Mouse (Mus musculus) MEL (cell line): ENCODE data around the gene Fxr2. TPM values are rescaled to one million over a fixed set of nuclear protein-coding genes. Genes with fewer than 3 reads are reported as not detected.

Experiments used
- DNase-seq: peaks from one replicate; pipeline ENCODE4 v3.0.0; 2011; ENCODE audit warnings: low read depth, low spot score
- H3K27ac ChIP-seq: 2 replicates; pipeline ENCODE4 v1.5.1; 2012; ENCODE audit warnings: low read depth, mild to moderate bottlenecking, control low read depth, low read length, moderate library complexity; ENCODE audit not compliant: control insufficient read depth
- H3K27me3 ChIP-seq, 2 experiments: fragments of 150-350 bp in 1 of 2; sonication (generic) in 1 of 2; 2 replicates each; pipeline ENCODE4 v1.6.1; 2012; ENCODE audit warnings: low read length in 2 of 2, mild to moderate bottlenecking in 2 of 2, improper control_type of control experiment in 1 of 2, moderate library complexity in 1 of 2; ENCODE audit not compliant: insufficient read depth in 2 of 2, control insufficient read depth in 1 of 2
- H3K36me3 ChIP-seq, 2 experiments: 2 replicates each; pipeline ENCODE4 v1.6.1; 2012 to 2014; ENCODE audit warnings: low read length in 2 of 2, improper control_type of control experiment in 1 of 2, inconsistent platforms in 1 of 2, mild to moderate bottlenecking in 1 of 2; ENCODE audit not compliant: insufficient read depth in 2 of 2, control insufficient read depth in 1 of 2
- H3K4me1 ChIP-seq, 2 experiments: fragments of 150-350 bp in 1 of 2; sonication (generic) in 1 of 2; 2 replicates each; pipeline ENCODE4 v1.6.1; 2012; ENCODE audit warnings: low read length in 2 of 2, improper control_type of control experiment in 1 of 2, mild to moderate bottlenecking in 1 of 2; ENCODE audit not compliant: insufficient read depth in 2 of 2, control insufficient read depth in 1 of 2
- H3K4me3 ChIP-seq, 2 experiments: fragments of 150-350 bp in 1 of 2; sonication (generic) in 1 of 2; 2 replicates each; pipeline ENCODE4 v1.5.1; 2012; ENCODE audit warnings: low read depth in 2 of 2, low read length in 2 of 2, mild to moderate bottlenecking in 2 of 2, moderate library complexity in 2 of 2, control low read depth in 1 of 2, improper control_type of control experiment in 1 of 2; ENCODE audit not compliant: control insufficient read depth in 1 of 2, insufficient read depth in 1 of 2
- H3K79me2 ChIP-seq: 2 replicates; pipeline ENCODE4 v1.6.1; 2012; ENCODE audit warnings: mild to moderate bottlenecking, low read length, moderate library complexity; ENCODE audit not compliant: control insufficient read depth, poor library complexity, insufficient read depth
- H3K9ac ChIP-seq: 2 replicates; pipeline ENCODE4 v1.6.1; 2012; ENCODE audit warnings: low read depth, mild to moderate bottlenecking, control low read depth, low read length, moderate library complexity; ENCODE audit not compliant: control insufficient read depth, poor library complexity, severe bottlenecking
- H3K9me3 ChIP-seq: fragments of 150-350 bp; sonication (generic); replicated peaks from 2 replicates; pipeline ENCODE4 v1.6.1; 2012; ENCODE audit warnings: mild to moderate bottlenecking, low read length, improper control_type of control experiment, moderate library complexity; ENCODE audit not compliant: insufficient read depth
- BHLHE40 ChIP-seq: IDR thresholded peaks from 2 replicates; pipeline ENCODE4 v1.6.1; 2012; ENCODE audit warnings: low read depth, mild to moderate bottlenecking, inconsistent platforms, low read length, improper control_type of control experiment, borderline replicate concordance
- CHD1 ChIP-seq: IDR thresholded peaks from 2 replicates; pipeline ENCODE4 v1.6.1; 2012; ENCODE audit warnings: low read depth, mild to moderate bottlenecking, inconsistent platforms, low read length, improper control_type of control experiment
- CTCF ChIP-seq, 3 experiments: IDR thresholded peaks in 2 of 3; conservative IDR thresholded peaks in 1 of 3; 2 replicates each; pipeline ENCODE4 v1.5.1; 2011 to 2012; ENCODE audit warnings: low read length in 3 of 3, low read depth in 2 of 3, mild to moderate bottlenecking in 2 of 3, improper control_type of control experiment in 1 of 3, inconsistent platforms in 1 of 3, mixed read lengths in 1 of 3, moderate library complexity in 1 of 3; ENCODE audit not compliant: control insufficient read depth in 1 of 3, insufficient read depth in 1 of 3, poor library complexity in 1 of 3, severe bottlenecking in 1 of 3
- E2F4 ChIP-seq: IDR thresholded peaks from 2 replicates; pipeline ENCODE4 v1.6.1; 2011; ENCODE audit warnings: low read depth, low read length, improper control_type of control experiment, borderline replicate concordance
- ELF1 ChIP-seq: IDR thresholded peaks from 2 replicates; pipeline ENCODE4 v1.6.1; 2014; ENCODE audit warnings: low read depth, mild to moderate bottlenecking, inconsistent platforms, low read length, improper control_type of control experiment, moderate library complexity
- EP300 ChIP-seq, 2 experiments: IDR thresholded peaks; 2 replicates each; pipeline ENCODE4 v1.6.1; 2011; ENCODE audit warnings: improper control_type of control experiment in 2 of 2, low read length in 2 of 2, low read depth in 1 of 2, mild to moderate bottlenecking in 1 of 2
- ETS1 ChIP-seq: IDR thresholded peaks from 2 replicates; pipeline ENCODE4 v1.6.1; 2012; ENCODE audit warnings: low read depth, mild to moderate bottlenecking, inconsistent platforms, low read length, improper control_type of control experiment, moderate library complexity
- GATA1 ChIP-seq: IDR thresholded peaks from 2 replicates; pipeline ENCODE4 v1.6.1; 2011; ENCODE audit warnings: low read depth, low read length, improper control_type of control experiment
- HCFC1 ChIP-seq: IDR thresholded peaks from 2 replicates; pipeline ENCODE4 v1.6.1; 2012; ENCODE audit warnings: low read depth, mild to moderate bottlenecking, inconsistent platforms, low read length, improper control_type of control experiment, moderate library complexity
- MAFK ChIP-seq: IDR thresholded peaks from 2 replicates; pipeline ENCODE4 v1.6.1; 2011; ENCODE audit warnings: low read depth, mild to moderate bottlenecking, low read length, improper control_type of control experiment, borderline replicate concordance
- MAX ChIP-seq: IDR thresholded peaks from 2 replicates; pipeline ENCODE4 v1.6.1; 2011; ENCODE audit warnings: low read length, improper control_type of control experiment
- MAZ ChIP-seq: IDR thresholded peaks from 2 replicates; pipeline ENCODE4 v1.6.1; 2012; ENCODE audit warnings: low read depth, mild to moderate bottlenecking, inconsistent platforms, low read length, improper control_type of control experiment
- MEF2A ChIP-seq: IDR thresholded peaks from 2 replicates; pipeline ENCODE4 v1.6.1; 2014; ENCODE audit warnings: low read depth, mild to moderate bottlenecking, inconsistent platforms, low read length, improper control_type of control experiment; ENCODE audit not compliant: poor library complexity, insufficient replicate concordance, severe bottlenecking; ENCODE audit errors: extremely low read depth
- MXI1 ChIP-seq: IDR thresholded peaks from 2 replicates; pipeline ENCODE4 v1.6.1; 2011; ENCODE audit warnings: mild to moderate bottlenecking, low read depth, low read length, improper control_type of control experiment
- MYB ChIP-seq: IDR thresholded peaks from 2 replicates; pipeline ENCODE4 v1.6.1; 2011; ENCODE audit warnings: mild to moderate bottlenecking, low read depth, low read length, improper control_type of control experiment
- MYC ChIP-seq: IDR thresholded peaks from 2 replicates; pipeline ENCODE4 v1.6.1; 2011; ENCODE audit warnings: low read depth, mild to moderate bottlenecking, low read length, improper control_type of control experiment, moderate library complexity
- NELFE ChIP-seq: IDR thresholded peaks from 2 replicates; pipeline ENCODE4 v1.6.1; 2011; ENCODE audit warnings: low read depth, low read length, improper control_type of control experiment
- POLR2A ChIP-seq, 2 experiments: IDR thresholded peaks; 2 replicates each; pipeline ENCODE4 v1.6.1; 2011 to 2012; ENCODE audit warnings: low read length in 2 of 2, mild to moderate bottlenecking in 2 of 2, control low read depth in 1 of 2, improper control_type of control experiment in 1 of 2, low read depth in 1 of 2, moderate library complexity in 1 of 2; ENCODE audit not compliant: control insufficient read depth in 1 of 2, insufficient read depth in 1 of 2, poor library complexity in 1 of 2
- POLR2AphosphoS2 ChIP-seq: IDR thresholded peaks from 2 replicates; pipeline ENCODE4 v1.6.1; 2011; ENCODE audit warnings: low read length, improper control_type of control experiment
- POLR2AphosphoS5 ChIP-seq: IDR thresholded peaks from 2 replicates; pipeline ENCODE4 v1.6.1; 2012; ENCODE audit warnings: low read depth, borderline replicate concordance, mild to moderate bottlenecking, inconsistent platforms, low read length, moderate library complexity, mixed read lengths
- RAD21 ChIP-seq: IDR thresholded peaks from 2 replicates; pipeline ENCODE4 v1.6.1; 2011; ENCODE audit warnings: mild to moderate bottlenecking, low read depth, low read length, improper control_type of control experiment
- RCOR1 ChIP-seq: IDR thresholded peaks from 2 replicates; pipeline ENCODE4 v1.6.1; 2012; ENCODE audit warnings: low read depth, mild to moderate bottlenecking, inconsistent platforms, low read length, improper control_type of control experiment
- SIN3A ChIP-seq: IDR thresholded peaks from 2 replicates; pipeline ENCODE4 v1.6.1; 2012; ENCODE audit warnings: low read length, improper control_type of control experiment, inconsistent platforms
- SMC3 ChIP-seq: IDR thresholded peaks from 2 replicates; pipeline ENCODE4 v1.6.1; 2011; ENCODE audit warnings: low read depth, low read length, improper control_type of control experiment
- TBP ChIP-seq: IDR thresholded peaks from 2 replicates; pipeline ENCODE4 v1.8.0; 2011; ENCODE audit warnings: low read depth, low read length, improper control_type of control experiment
- TCF12 ChIP-seq: IDR thresholded peaks from 2 replicates; pipeline ENCODE4 v1.6.1; 2014; ENCODE audit warnings: low read depth, mild to moderate bottlenecking, inconsistent platforms, low read length, improper control_type of control experiment, moderate library complexity
- UBTF ChIP-seq: IDR thresholded peaks from 2 replicates; pipeline ENCODE4 v1.6.1; 2012; ENCODE audit warnings: low read depth, mild to moderate bottlenecking, inconsistent platforms, low read length, improper control_type of control experiment, moderate library complexity, borderline replicate concordance; ENCODE audit not compliant: insufficient read depth
- USF1 ChIP-seq: IDR thresholded peaks from 2 replicates; pipeline ENCODE4 v1.6.1; 2014; ENCODE audit warnings: low read depth, mild to moderate bottlenecking, inconsistent platforms, low read length, improper control_type of control experiment, moderate library complexity
- ZC3H11A ChIP-seq: IDR thresholded peaks from 2 replicates; pipeline ENCODE4 v1.6.1; 2012; ENCODE audit warnings: low read depth, mild to moderate bottlenecking, inconsistent platforms, low read length, improper control_type of control experiment
- ZMIZ1 ChIP-seq: IDR thresholded peaks from 2 replicates; pipeline ENCODE4 v1.6.1; 2012; ENCODE audit warnings: low read depth, mild to moderate bottlenecking, inconsistent platforms, low read length, improper control_type of control experiment, moderate library complexity
- ZNF384 ChIP-seq: IDR thresholded peaks from 2 replicates; pipeline ENCODE4 v1.6.1; 2012; ENCODE audit warnings: low read depth, mild to moderate bottlenecking, inconsistent platforms, low read length, improper control_type of control experiment
- polyA plus RNA-seq, 2 experiments: library from polyadenylated mRNA; stranded (reverse) in 1 of 2; unstranded in 1 of 2; fragments of >175 nt in 1 of 2; fragments of >200 nt in 1 of 2; gene quantifications; 2 replicates each; pipeline versions ENCODE4 v1.2.1 to v1.2.4; 2012; ENCODE audit warnings: low replicate concordance in 2 of 2, low read depth in 1 of 2; ENCODE audit not compliant: insufficient read length in 2 of 2, insufficient read depth in 1 of 2, missing spikeins in 1 of 2
- total RNA-seq: library from RNA; depleted of rRNA; stranded (reverse); fragments of 300-350 nt; gene quantifications from 2 replicates; pipeline ENCODE4 v1.2.3, GENCODE M21; 2012

The Fxr2 gene
- total and polyA plus RNA-seq, 3 experiments, result 95.1 to 97.6 TPM; not detected in 1

- H3K9ac ChIP-seq, result peak overlapping the region; percentile 66
- TF ChIP-seq BHLHE40 (no peak), SIN3A (no peak), MXI1 (0 out of 2 replicates have a peak, but pooled peaks have one; percentile 34), MAZ (peak; percentile 55), ZMIZ1 (0 out of 2 replicates have a peak, but pooled peaks have one; percentile 20), TCF12 (0 out of 2 replicates have a peak, but pooled peaks have one; percentile 6)
- peaks cover 6% of the 10 kb centered on the region for H3K79me2 ChIP-seq
- DNase-seq, result peak; percentile 46
- H3K36me3 ChIP-seq, result peaks cover 0 to 27% of the 10 kb centered on the region in 2 experiments; a peak in 2 of 4 replicates
- H3K27me3 ChIP-seq, result no peaks in the 10 kb centered on the region
- H3K4me1 ChIP-seq, result peaks cover 24 to 46% of the 10 kb centered on the region in 2 experiments
- H3K9me3 ChIP-seq, result no peaks in the 10 kb centered on the region
- peak overlapping the region in 1 of 2 experiments; percentile 24; a peak in 3 of 4 replicates for H3K4me3 ChIP-seq
- H3K27ac ChIP-seq, result peak overlapping the region; percentile 91
These were observed 24.3 kb upstream of the Fxr2 start for GRCm38 (mm10) chr11:69608525-69608924.

DNA sequence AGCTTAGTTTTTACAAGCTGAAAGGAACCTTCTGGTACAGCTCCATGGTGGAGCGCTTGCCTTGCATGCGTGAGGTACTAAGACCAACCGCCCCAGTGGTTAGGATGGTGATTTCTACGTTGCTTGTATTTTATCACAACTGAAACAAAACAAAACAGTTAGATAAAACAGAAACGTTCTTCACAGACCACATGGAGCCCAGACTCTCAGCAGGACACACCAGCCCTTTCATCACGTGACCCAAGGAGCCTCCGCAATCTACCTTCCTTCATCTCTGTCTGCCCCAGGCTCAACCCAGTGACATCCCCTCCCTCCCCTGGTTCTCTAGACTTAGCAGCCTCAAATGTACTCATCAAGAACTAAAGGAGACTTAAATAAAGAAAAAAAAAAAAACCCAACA, 23.4 kb upstream of the Fxr2 start:
- Histone ChIP-seq H3K4me1 (peaks cover 24 to 41% of the 10 kb centered on the region in 2 experiments), H3K36me3 (peaks cover 0 to 26% of the 10 kb centered on the region in 2 experiments; a peak in 2 of 4 replicates), H3K9me3 (no peaks in the 10 kb centered on the region), H3K79me2 (peaks cover 6% of the 10 kb centered on the region), H3K9ac (peak overlapping the region; percentile 66), H3K4me3 (peak overlapping the region; percentile 24 to 27), H3K27ac (peak overlapping the region; percentile 91), H3K27me3 (no peaks in the 10 kb centered on the region)
- peak; percentile 94 for DNase-seq
- peak; percentile 66 for TF ChIP-seq RCOR1
- 0 out of 2 replicates have a peak, but pooled peaks have one; percentile 60 for TF ChIP-seq POLR2AphosphoS2
- peak; percentile 85 to 97 for TF ChIP-seq EP300 (IDR thresholded peaks at IDR 0.05; ENCODE audit: low read depth in 1 of 2, low read length in 2 of 2)
- no peak for TF ChIP-seq ELF1
- no peak for TF ChIP-seq SMC3
- TF ChIP-seq NELFE, result peak; percentile 70
- no peak for TF ChIP-seq CTCF (IDR thresholded peaks at IDR 0.05 in 2 of 3, conservative IDR thresholded peaks at IDR 0.05 in 1 of 3; ENCODE audit: control insufficient read depth in 1 of 3, insufficient read depth in 1 of 3, low read depth in 2 of 3, low read length in 3 of 3, poor library complexity in 1 of 3, severe bottlenecking in 1 of 3)
- peak; percentile 86 for TF ChIP-seq TCF12
- TF ChIP-seq MYB, result peak; percentile 99
- peak; percentile 89 for TF ChIP-seq GATA1
- peak; percentile 96 for TF ChIP-seq MXI1
- peak in 1 of 2 experiments; percentile 84; a peak in 2 of 4 replicates for TF ChIP-seq POLR2A (IDR thresholded peaks at IDR 0.05; ENCODE audit: control insufficient read depth in 1 of 2, insufficient read depth in 1 of 2, low read depth in 1 of 2, low read length in 2 of 2, poor library complexity in 1 of 2)
- TF ChIP-seq E2F4, result no peak
- TF ChIP-seq ETS1, result peak; percentile 95
- peak; percentile 97 for TF ChIP-seq SIN3A
- TF ChIP-seq MYC, result peak; percentile 98
- TF ChIP-seq POLR2AphosphoS5, result no peak
- peak; percentile 88 for TF ChIP-seq TBP
- peak; percentile 99 for TF ChIP-seq MAX
- 0 out of 2 replicates have a peak, but pooled peaks have one; percentile 40 for TF ChIP-seq ZNF384
- TF ChIP-seq MEF2A, result no peak
- no peak for TF ChIP-seq RAD21
- 0 out of 2 replicates have a peak, but pooled peaks have one; percentile 63 for TF ChIP-seq UBTF
- peak; percentile 59 for TF ChIP-seq MAZ
- peak; percentile 94 for TF ChIP-seq CHD1
- TF ChIP-seq HCFC1, result peak; percentile 63
- TF ChIP-seq BHLHE40, result peak; percentile 97
- no peak; the same call in 1 of the 2 replicates for TF ChIP-seq MAFK
- peak; percentile 100 for TF ChIP-seq USF1
- TF ChIP-seq ZC3H11A, result no peak
- peak; percentile 82 for TF ChIP-seq ZMIZ1
